Mouse (Mus musculus) embryonic facial prominence, embryonic 11.5 days (tissue): ENCODE results near the gene Nptx2. TPM values are rescaled to one million over a fixed set of nuclear protein-coding genes. Genes with fewer than 3 reads are reported as not detected.

Experiments
- ATAC-seq: fragments of 200-750 bp; cut with Nextera tagmentation; replicated peaks from 2 replicates; pipeline ENCODE4 v1.8.0; 2017; ENCODE audit warnings: low read depth; ENCODE audit not compliant: insufficient number of reproducible peaks, low FRiP score, low TSS enrichment
- DNase-seq: peaks from one replicate; pipeline ENCODE4 v3.0.0-alpha.2; 2015; ENCODE audit warnings: low spot score
- H3K27ac ChIP-seq: fragments of 300-500 bp; sonication (generic); replicated peaks from 2 replicates; pipeline ENCODE4 v1.5.1; 2014; ENCODE audit warnings: mild to moderate bottlenecking, low read depth, low read length, control low read depth
- H3K27me3 ChIP-seq: fragments of 300-500 bp; sonication (generic); 2 replicates; pipeline ENCODE4 v1.6.1; 2014; ENCODE audit warnings: mild to moderate bottlenecking, low read length, moderate library complexity, mixed read lengths; ENCODE audit not compliant: control insufficient read depth, insufficient read depth
- H3K36me3 ChIP-seq: fragments of 300-500 bp; sonication (generic); replicated peaks from 2 replicates; pipeline ENCODE4 v1.6.1; 2014; ENCODE audit warnings: low read depth, mild to moderate bottlenecking, low read length, moderate library complexity, mixed read lengths; ENCODE audit not compliant: control insufficient read depth, insufficient read depth
- H3K4me1 ChIP-seq: fragments of 300-500 bp; sonication (generic); 2 replicates; pipeline ENCODE4 v1.6.1; 2014; ENCODE audit warnings: low read length, mixed read lengths; ENCODE audit not compliant: control insufficient read depth, insufficient read depth
- H3K4me2 ChIP-seq: fragments of 300-500 bp; sonication (generic); 2 replicates; pipeline ENCODE4 v1.6.1; 2014; ENCODE audit warnings: low read depth, mild to moderate bottlenecking, control low read depth, low read length, moderate library complexity
- H3K4me3 ChIP-seq: fragments of 300-500 bp; sonication (generic); 2 replicates; pipeline ENCODE4 v1.5.1; 2014; ENCODE audit warnings: low read depth, low read length, control low read depth
- H3K9ac ChIP-seq: fragments of 300-500 bp; sonication (generic); replicated peaks from 2 replicates; pipeline ENCODE4 v1.6.1; 2014; ENCODE audit warnings: mild to moderate bottlenecking, control low read depth, low read length
- H3K9me3 ChIP-seq: fragments of 300-500 bp; sonication (generic); replicated peaks from 2 replicates; pipeline ENCODE4 v1.6.1; 2016; ENCODE audit warnings: mild to moderate bottlenecking, low read length, inconsistent platforms, mixed read lengths; ENCODE audit not compliant: control insufficient read depth
- WGBS: fragments of 180-500 bp; shearing (Covaris S2); extraction: QIAGEN DNeasy Blood & Tissue Kit; methylation state at CpG from one replicate; pipeline ENCODE4 v1.1.7; 2014; 5-methylcytosine and 5-hydroxymethylcytosine counted together
- polyA plus RNA-seq: library from polyadenylated mRNA; unstranded; fragments of >200 nt; fragmentation: Nextera tagmentation; extraction: Ambion mirVana; gene quantifications from 2 replicates; pipeline ENCODE4 v1.2.1, GENCODE M21; 2014

Gene Nptx2
- polyA plus RNA-seq, 1 experiment from 2014 or later, result 0.67 TPM

DNA sequence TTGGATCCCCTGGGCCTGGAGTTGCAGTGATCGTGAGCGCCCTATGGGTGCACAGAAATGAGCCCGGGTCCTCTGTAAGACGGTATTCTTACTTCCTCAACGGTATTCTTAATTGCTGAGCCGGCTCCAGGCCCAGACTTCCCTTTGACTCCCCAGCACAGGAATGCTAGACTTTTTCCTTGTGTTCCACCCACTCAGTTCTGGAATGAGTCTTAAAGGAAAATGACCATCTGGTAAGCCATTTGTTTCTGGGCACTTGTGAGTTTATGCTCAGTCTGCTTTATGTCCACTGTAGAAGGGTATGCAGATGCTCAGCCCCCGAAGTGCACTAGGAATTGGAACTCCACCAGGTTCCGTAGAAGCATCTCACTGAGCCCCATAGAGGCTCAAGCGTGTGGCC is 4.3 kb downstream of the Nptx2 start:
- Histone ChIP-seq H3K4me1 (no peaks in the 10 kb centered on the region), H3K4me3 (no peak overlapping the region), H3K9ac (no peak overlapping the region), H3K27ac (no peak overlapping the region), H3K27me3 (peaks cover 22% of the 10 kb centered on the region), H3K4me2 (no peak overlapping the region), H3K9me3 (no peaks in the 10 kb centered on the region), H3K36me3 (no peaks in the 10 kb centered on the region)
- 87% methylated on average over 9 of the region's 9 CpGs for WGBS
- DNase-seq (no peak), ATAC-seq (no peak)

DNA sequence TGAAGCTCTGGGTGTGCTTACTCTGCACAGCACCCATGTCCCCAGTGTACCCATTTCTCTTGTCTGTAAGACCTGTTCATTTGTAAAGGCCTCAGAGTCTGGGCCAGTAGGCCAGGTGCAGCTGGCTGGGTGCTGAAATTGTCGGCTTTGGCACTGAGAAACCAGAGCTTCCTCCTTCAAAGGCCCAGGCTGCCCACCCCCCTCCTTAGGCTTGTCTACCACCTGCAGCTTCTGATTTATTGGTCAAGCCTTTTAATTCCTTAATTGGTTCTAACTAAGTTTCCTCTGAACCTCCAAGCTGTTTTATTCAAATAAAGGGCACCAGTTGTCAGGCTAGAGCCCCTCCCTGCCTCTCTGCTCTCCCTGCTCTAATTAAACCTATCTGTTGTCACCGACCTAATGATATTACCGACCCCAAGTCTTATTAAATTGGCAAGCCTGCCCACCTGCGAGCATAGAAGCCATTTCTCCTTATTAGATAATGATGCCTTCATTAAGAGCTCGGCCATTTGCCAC is 5.0 kb downstream of the Nptx2 start:
- H3K27me3 ChIP-seq, result peaks cover 18% of the 10 kb centered on the region
- DNase-seq, result no peak
- WGBS, result 55% methylated on average over 5 of the region's 5 CpGs

GRCm38 (mm10) chr5:144556710-144557109 is 11.0 kb downstream of the Nptx2 start:
- H3K9me3 ChIP-seq, result no peaks in the 10 kb centered on the region
- H3K4me1 ChIP-seq, result no peaks in the 10 kb centered on the region
- no peak overlapping the region for H3K4me2 ChIP-seq
- no peak; the same call in 1 of the 2 replicates for ATAC-seq
- H3K27ac ChIP-seq, result no peak overlapping the region
- peak; percentile 8 for DNase-seq
- no peak overlapping the region for H3K4me3 ChIP-seq
- H3K27me3 ChIP-seq, result no peaks in the 10 kb centered on the region
- H3K9ac ChIP-seq, result no peak overlapping the region
- 29% methylated on average over 10 of the region's 10 CpGs for WGBS
- no peaks in the 10 kb centered on the region for H3K36me3 ChIP-seq

More for the DNA sequence above, 5.0 kb downstream of the Nptx2 start:
- Histone ChIP-seq H3K27ac (no peak overlapping the region), H3K4me2 (no peak overlapping the region), H3K36me3 (no peaks in the 10 kb centered on the region), H3K9ac (no peak overlapping the region), H3K9me3 (no peaks in the 10 kb centered on the region), H3K4me3 (no peak overlapping the region), H3K4me1 (no peaks in the 10 kb centered on the region)
- no peak for ATAC-seq

DNA sequence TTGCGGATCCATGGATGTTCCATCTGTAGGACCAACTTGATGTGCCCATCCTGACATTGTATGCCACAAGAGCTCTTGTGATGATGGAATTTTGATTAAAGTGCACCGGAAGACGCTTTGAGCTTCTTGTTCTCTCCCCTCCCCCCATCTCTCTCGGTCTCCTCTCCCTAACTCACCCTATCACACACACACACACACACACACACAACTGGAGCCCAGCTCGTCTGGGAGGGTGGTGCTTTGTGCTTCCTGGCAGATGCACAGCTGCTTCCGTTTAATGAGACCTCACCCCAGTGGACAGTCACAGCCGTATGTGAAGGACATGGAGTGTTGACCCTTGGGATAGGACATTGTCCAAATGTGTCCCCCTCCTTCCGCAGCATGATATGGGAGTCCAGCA is 11.7 kb downstream of the Nptx2 start:
- no peak overlapping the region for H3K4me2 ChIP-seq
- no peaks in the 10 kb centered on the region for H3K36me3 ChIP-seq
- H3K4me3 ChIP-seq, result no peak overlapping the region
- H3K9ac ChIP-seq, result no peak overlapping the region
- ATAC-seq (no peak), DNase-seq (no peak)
- no peak overlapping the region for H3K27ac ChIP-seq
- no peaks in the 10 kb centered on the region for H3K27me3 ChIP-seq
- no peaks in the 10 kb centered on the region for H3K4me1 ChIP-seq
- no peaks in the 10 kb centered on the region for H3K9me3 ChIP-seq
- WGBS, result 58% methylated on average over 8 of the region's 8 CpGs

- H3K27ac ChIP-seq, result no peak overlapping the region
- H3K27me3 ChIP-seq, result no peaks in the 10 kb centered on the region
- no peaks in the 10 kb centered on the region for H3K9me3 ChIP-seq
- no peak overlapping the region for H3K4me3 ChIP-seq
- no peak for ATAC-seq
- H3K4me1 ChIP-seq, result no peaks in the 10 kb centered on the region
- H3K9ac ChIP-seq, result no peak overlapping the region
- DNase-seq, result no peak
- no peak overlapping the region for H3K4me2 ChIP-seq
- no peaks in the 10 kb centered on the region for H3K36me3 ChIP-seq
Measured at GRCm38 (mm10) chr5:144558481-144558880, 12.8 kb downstream of the Nptx2 start.

DNA sequence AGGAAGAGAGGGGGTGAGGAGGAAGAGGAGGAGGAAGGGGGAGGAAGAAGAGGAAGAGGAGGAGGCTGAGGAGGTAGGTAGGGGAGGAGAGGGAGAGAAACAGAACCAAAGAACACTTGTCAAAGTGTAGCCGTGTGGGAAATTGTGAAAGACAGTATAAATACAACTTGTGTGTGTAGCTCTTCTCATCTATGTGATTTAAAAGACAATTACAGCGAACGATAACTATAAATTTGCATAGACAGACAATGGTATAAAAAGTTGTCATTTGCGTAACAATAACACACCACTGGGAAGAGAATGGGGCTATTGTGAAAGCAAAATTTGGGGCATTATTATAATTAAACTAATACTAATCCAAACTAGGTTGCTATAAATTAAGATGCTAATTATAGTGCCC is 20.0 kb downstream of the Nptx2 start:
- H3K4me3 ChIP-seq, result no peak overlapping the region
- ATAC-seq (no peak), DNase-seq (no peak)
- no peaks in the 10 kb centered on the region for H3K4me1 ChIP-seq
- H3K27me3 ChIP-seq, result no peaks in the 10 kb centered on the region
- WGBS, result 79% methylated on average over 4 of the region's 4 CpGs
- no peaks in the 10 kb centered on the region for H3K36me3 ChIP-seq
- H3K4me2 ChIP-seq, result no peak overlapping the region
- H3K9ac ChIP-seq, result no peak overlapping the region
- H3K27ac ChIP-seq, result no peak overlapping the region
- no peaks in the 10 kb centered on the region for H3K9me3 ChIP-seq

GRCm38 (mm10) chr5:144585100-144585499 is 39.4 kb downstream of the Nptx2 start:
- Histone ChIP-seq H3K4me1 (no peaks in the 10 kb centered on the region), H3K9ac (no peak overlapping the region), H3K36me3 (no peaks in the 10 kb centered on the region), H3K9me3 (no peaks in the 10 kb centered on the region), H3K27me3 (no peaks in the 10 kb centered on the region), H3K4me2 (no peak overlapping the region), H3K4me3 (no peak overlapping the region), H3K27ac (no peak overlapping the region)
- 92% methylated on average over 5 of the region's 5 CpGs for WGBS
- ATAC-seq (no peak), DNase-seq (no peak)

- ATAC-seq, result no peak
- 44% methylated on average over 12 of the region's 12 CpGs for WGBS
Measured at GRCm38 (mm10) chr5:144591248-144591880, 45.7 kb downstream of the Nptx2 start.

More at GRCm38 (mm10) chr5:144591248-144591880, 45.7 kb downstream of the Nptx2 start:
- DNase-seq, result no peak
- H3K9me3 ChIP-seq, result no peaks in the 10 kb centered on the region
- H3K4me3 ChIP-seq, result no peak overlapping the region
- no peaks in the 10 kb centered on the region for H3K4me1 ChIP-seq
- H3K4me2 ChIP-seq, result no peak overlapping the region
- H3K9ac ChIP-seq, result no peak overlapping the region
- H3K36me3 ChIP-seq, result no peaks in the 10 kb centered on the region
- no peak overlapping the region for H3K27ac ChIP-seq
- H3K27me3 ChIP-seq, result no peaks in the 10 kb centered on the region
